Mouse (Mus musculus) liver, embryonic 11.5 days (tissue): ENCODE measurements at regions not wholly inside any gene's neighbourhood (a gene's known extent, or its start where the extent isn't known, plus 50 kb on each side); places are given as distances from the start of the nearest gene placed in this dataset.
A peak's percentile ranks its signal among the peaks of the same experiment; 100 is the strongest.

ENCODE experiments used
- ATAC-seq: fragments of 200-750 bp; cut with Nextera tagmentation; replicated peaks from 2 replicates; pipeline ENCODE4 v1.8.0; 2017; ENCODE audit warnings: moderate number of reproducible peaks, mild to moderate bottlenecking, moderate TSS enrichment, moderate library complexity; ENCODE audit not compliant: low FRiP score
- DNase-seq: peaks from one replicate; pipeline ENCODE4 v3.0.0-alpha.2; 2017; ENCODE audit warnings: low spot score
- H3K27ac ChIP-seq: fragments of 300-500 bp; sonication (generic); 2 replicates; pipeline ENCODE4 v1.5.1; 2014; ENCODE audit warnings: mild to moderate bottlenecking, low read depth, low read length, control low read depth
- H3K27me3 ChIP-seq: fragments of 300-500 bp; sonication (generic); replicated peaks from 2 replicates; pipeline ENCODE4 v1.6.1; 2014; ENCODE audit warnings: low read length, mixed read lengths; ENCODE audit not compliant: control insufficient read depth, insufficient read depth
- H3K36me3 ChIP-seq: fragments of 300-500 bp; sonication (generic); 2 replicates; pipeline ENCODE4 v1.6.1; 2014; ENCODE audit warnings: mild to moderate bottlenecking, low read length, moderate library complexity, mixed read lengths; ENCODE audit not compliant: control insufficient read depth, insufficient read depth
- H3K4me1 ChIP-seq: fragments of 300-500 bp; sonication (generic); replicated peaks from 2 replicates; pipeline ENCODE4 v1.6.1; 2014; ENCODE audit warnings: low read length, mixed read lengths; ENCODE audit not compliant: control insufficient read depth, insufficient read depth
- H3K4me2 ChIP-seq: fragments of 300-500 bp; sonication (generic); 2 replicates; pipeline ENCODE4 v1.6.1; 2014; ENCODE audit warnings: mild to moderate bottlenecking, control low read depth, moderate library complexity
- H3K4me3 ChIP-seq: fragments of 300-500 bp; sonication (generic); 2 replicates; pipeline ENCODE4 v1.5.1; 2014; ENCODE audit warnings: low read depth, low read length, control low read depth
- H3K9ac ChIP-seq: fragments of 300-500 bp; sonication (generic); 2 replicates; pipeline ENCODE4 v1.6.1; 2014; ENCODE audit warnings: low read depth, low read length, control low read depth
- H3K9me3 ChIP-seq: fragments of 300-500 bp; sonication (generic); 2 replicates; pipeline ENCODE4 v1.6.1; 2016; ENCODE audit warnings: low read length, inconsistent platforms, mixed read lengths; ENCODE audit not compliant: control insufficient read depth
- WGBS: fragments of 180-500 bp; shearing (Covaris S2); extraction: QIAGEN DNeasy Blood & Tissue Kit; methylation state at CpG from one replicate; pipeline ENCODE4 v1.1.7; 2014; 5-methylcytosine and 5-hydroxymethylcytosine counted together

- no peak overlapping the region for H3K4me2 ChIP-seq
- H3K27ac ChIP-seq = no peak overlapping the region
- H3K27me3 ChIP-seq = no peaks in the 10 kb centered on the region
- H3K4me1 ChIP-seq = no peaks in the 10 kb centered on the region
- DNase-seq = no peak
- no peak for ATAC-seq
- H3K9ac ChIP-seq = no peak overlapping the region
- 84% methylated on average over 4 of the region's 4 CpGs for WGBS
- H3K4me3 ChIP-seq = no peak overlapping the region
- H3K36me3 ChIP-seq = no peaks in the 10 kb centered on the region
- no peaks in the 10 kb centered on the region for H3K9me3 ChIP-seq
Observed at GRCm38 (mm10) chr2:74147193-74147592, 236.1 kb upstream of the Atp5g3 start.

- Histone ChIP-seq H3K9me3 (no peaks in the 10 kb centered on the region), H3K36me3 (no peaks in the 10 kb centered on the region), H3K4me2 (no peak overlapping the region), H3K27ac (no peak overlapping the region), H3K9ac (no peak overlapping the region), H3K27me3 (peaks cover 5% of the 10 kb centered on the region; the same call in 1 of the 2 replicates), H3K4me3 (no peak overlapping the region), H3K4me1 (no peaks in the 10 kb centered on the region)
- DNase-seq (no peak), ATAC-seq (no peak)
- WGBS = 33% methylated on average over 9 of the region's 9 CpGs
Observed at GRCm38 (mm10) chr2:74136624-74137003, 225.5 kb upstream of the Atp5g3 start.

- no peaks in the 10 kb centered on the region for H3K4me1 ChIP-seq
- H3K9me3 ChIP-seq = no peaks in the 10 kb centered on the region
- H3K27ac ChIP-seq = no peak overlapping the region
- DNase-seq (no peak), ATAC-seq (no peak)
- 45% methylated on average over 15 of the region's 15 CpGs for WGBS
- H3K36me3 ChIP-seq = no peaks in the 10 kb centered on the region
- H3K9ac ChIP-seq = no peak overlapping the region
- peaks cover 5% of the 10 kb centered on the region; the same call in 1 of the 2 replicates for H3K27me3 ChIP-seq
- H3K4me3 ChIP-seq = no peak overlapping the region
- H3K4me2 ChIP-seq = no peak overlapping the region
Observed at GRCm38 (mm10) chr2:74135963-74136623, 225.0 kb upstream of the Atp5g3 start.

- peaks cover 6% of the 10 kb centered on the region for H3K4me1 ChIP-seq
- no peaks in the 10 kb centered on the region for H3K36me3 ChIP-seq
- no peak for ATAC-seq
- DNase-seq = no peak
- peaks cover 7% of the 10 kb centered on the region; the same call in 1 of the 2 replicates for H3K27me3 ChIP-seq
- WGBS = 26% methylated on average over 8 of the region's 8 CpGs
- no peak overlapping the region for H3K9ac ChIP-seq
- no peak overlapping the region for H3K4me3 ChIP-seq
- no peak overlapping the region for H3K4me2 ChIP-seq
- H3K27ac ChIP-seq = no peak overlapping the region
- no peaks in the 10 kb centered on the region for H3K9me3 ChIP-seq
Observed at GRCm38 (mm10) chr2:74130141-74130588, 219.0 kb upstream of the Atp5g3 start.

DNA sequence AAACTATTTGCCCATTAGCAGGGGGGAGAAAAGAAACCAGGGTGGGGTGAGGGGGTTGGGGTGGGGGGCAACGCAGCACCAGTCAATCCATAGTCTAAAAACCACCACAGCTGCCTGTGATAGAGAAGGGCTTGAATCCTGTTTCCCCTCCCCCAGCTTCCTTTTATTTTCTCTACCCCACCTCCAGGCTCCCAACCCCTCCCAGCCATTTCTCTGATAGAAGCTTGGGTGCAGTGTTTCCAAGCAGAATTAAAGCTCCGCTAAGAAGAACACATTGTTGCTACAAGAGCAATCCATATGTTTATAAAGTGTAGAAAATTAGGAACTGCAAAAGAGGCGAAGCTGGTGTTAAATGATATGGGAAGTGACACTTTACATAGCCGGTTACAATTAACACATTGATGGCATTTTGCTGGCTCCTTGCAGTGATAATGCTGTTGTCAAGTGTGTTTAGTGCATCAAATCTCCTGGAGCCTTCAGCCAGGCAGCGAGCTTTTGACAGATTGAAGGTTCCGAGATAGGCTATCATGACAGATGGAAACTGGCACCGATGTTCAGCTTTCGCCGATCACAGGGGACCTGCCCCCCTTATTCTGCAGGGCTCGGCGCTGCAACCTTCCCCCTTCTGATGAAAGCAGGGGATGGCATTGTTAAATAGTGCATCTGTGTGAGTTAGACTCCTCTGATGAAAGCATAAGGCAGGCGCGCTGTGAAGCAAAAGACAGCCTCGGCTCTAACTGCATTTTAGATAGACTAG, 217.8 kb upstream of the Atp5g3 start:
- Histone ChIP-seq H3K4me3 (peak overlapping the region; percentile 17; the same call in 1 of the 2 replicates), H3K27me3 (peaks cover 7% of the 10 kb centered on the region; the same call in 1 of the 2 replicates), H3K4me1 (peaks cover 6% of the 10 kb centered on the region), H3K36me3 (no peaks in the 10 kb centered on the region), H3K27ac (no peak overlapping the region), H3K9ac (no peak overlapping the region), H3K4me2 (peak overlapping the region; percentile 61), H3K9me3 (no peaks in the 10 kb centered on the region)
- DNase-seq (no peak), ATAC-seq (no peak)
- WGBS = 1% methylated on average over 14 of the region's 14 CpGs

GRCm38 (mm10) chr2:74127136-74127535, 216.0 kb upstream of the Atp5g3 start:
- Histone ChIP-seq H3K9me3 (no peaks in the 10 kb centered on the region), H3K27ac (no peak overlapping the region), H3K36me3 (no peaks in the 10 kb centered on the region), H3K4me3 (no peak overlapping the region), H3K9ac (no peak overlapping the region), H3K4me2 (no peak overlapping the region), H3K27me3 (peaks cover 7% of the 10 kb centered on the region; the same call in 1 of the 2 replicates), H3K4me1 (peaks cover 6% of the 10 kb centered on the region)
- 63% methylated on average over 4 of the region's 4 CpGs for WGBS
- ATAC-seq (no peak), DNase-seq (no peak)

GRCm38 (mm10) chr2:74124252-74124651, 213.1 kb upstream of the Atp5g3 start:
- H3K4me3 ChIP-seq = no peak overlapping the region
- no peaks in the 10 kb centered on the region for H3K36me3 ChIP-seq
- peaks cover 3% of the 10 kb centered on the region; the same call in 1 of the 2 replicates for H3K27me3 ChIP-seq
- DNase-seq = no peak
- no peak overlapping the region for H3K9ac ChIP-seq
- ATAC-seq = no peak; the same call in 1 of the 2 replicates
- no peak overlapping the region for H3K27ac ChIP-seq
- no peaks in the 10 kb centered on the region for H3K9me3 ChIP-seq
- H3K4me1 ChIP-seq = peaks cover 2% of the 10 kb centered on the region
- WGBS = 48% methylated on average over 2 of the region's 2 CpGs
- no peak overlapping the region for H3K4me2 ChIP-seq

- no peak overlapping the region for H3K4me2 ChIP-seq
- 71% methylated on average over 6 of the region's 6 CpGs for WGBS
- H3K27ac ChIP-seq = no peak overlapping the region
- no peak for ATAC-seq
- H3K9me3 ChIP-seq = no peaks in the 10 kb centered on the region
- no peaks in the 10 kb centered on the region for H3K4me1 ChIP-seq
- no peak overlapping the region for H3K9ac ChIP-seq
- DNase-seq = no peak
- no peaks in the 10 kb centered on the region for H3K27me3 ChIP-seq
- no peak overlapping the region for H3K4me3 ChIP-seq
- H3K36me3 ChIP-seq = no peaks in the 10 kb centered on the region
Observed at GRCm38 (mm10) chr2:74123360-74124074, 212.4 kb upstream of the Atp5g3 start.
